Mouse (Mus musculus) lung, postnatal 0 days (tissue): Measurements from ENCODE around the gene Olfr221.

Experiments
- CTCF ChIP-seq: IDR thresholded peaks from 2 replicates; pipeline ENCODE4 v1.5.1; 2016; ENCODE audit warnings: antibody characterized with exemption, mild to moderate bottlenecking
- EP300 ChIP-seq: IDR thresholded peaks from 2 replicates; pipeline ENCODE4 v1.6.1; 2016; ENCODE audit warnings: antibody characterized with exemption, mild to moderate bottlenecking, control low read depth

- no peak for TF ChIP-seq CTCF
- TF ChIP-seq EP300, result no peak
Observed at GRCm38 (mm10) chr14:52026342-52026741, 15.9 kb downstream of the Olfr221 start.
